Mouse (Mus musculus) ovary, postnatal 36 days (tissue): Measurements from ENCODE around the gene Olfr292.

Experiments used
- DNase-seq: peaks from one replicate; pipeline ENCODE4 v3.0.0; 2022; ENCODE audit warnings: low spot score, mixed read lengths

The Olfr292 gene

DNA sequence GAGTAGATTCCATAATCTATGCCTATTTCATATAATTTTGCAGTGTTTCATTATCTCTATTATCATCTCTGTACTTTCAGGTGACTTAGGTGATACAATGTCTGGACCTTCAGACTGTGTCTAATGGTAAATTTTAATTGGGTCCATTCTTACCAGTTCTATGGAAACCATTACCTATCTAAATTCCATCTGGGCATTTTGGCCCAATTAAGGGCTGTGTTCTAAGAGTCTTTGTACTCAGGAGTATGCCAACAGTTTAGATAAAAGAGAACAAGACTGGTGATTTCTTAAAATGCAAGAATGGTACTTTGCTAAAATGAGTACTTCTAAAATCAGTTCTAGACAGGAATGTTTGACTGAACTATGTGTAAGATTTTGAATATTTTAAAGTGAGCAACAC is at the start of gene Olfr292:
Olfr292 (plus strand) TSS at position 301 of the 400 bp plus-strand sequence.
- no peak for DNase-seq

DNA sequence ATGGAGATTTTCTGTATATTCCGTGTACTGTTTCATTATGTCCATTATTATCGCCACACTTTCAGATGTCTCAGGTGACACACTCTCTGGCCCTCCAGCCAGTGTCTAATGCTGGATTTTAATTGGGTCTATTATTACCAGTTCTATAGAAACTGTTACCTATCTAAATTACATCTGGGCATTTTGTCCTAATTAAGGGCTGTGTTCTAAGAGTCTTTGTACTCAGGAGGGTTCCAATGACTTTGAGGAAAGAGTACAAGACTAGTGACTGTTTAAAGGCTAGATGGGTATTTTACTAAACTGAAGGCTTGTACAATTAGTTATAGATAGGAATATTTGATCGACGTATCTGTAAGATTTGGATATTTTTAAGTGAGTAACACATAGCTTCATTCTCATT is 39.4 kb upstream of the Olfr292 start, which contains the start of gene Olfr293:
Olfr293 (plus strand) TSS at position 301 of the 400 bp plus-strand sequence.
- no peak for DNase-seq

DNA sequence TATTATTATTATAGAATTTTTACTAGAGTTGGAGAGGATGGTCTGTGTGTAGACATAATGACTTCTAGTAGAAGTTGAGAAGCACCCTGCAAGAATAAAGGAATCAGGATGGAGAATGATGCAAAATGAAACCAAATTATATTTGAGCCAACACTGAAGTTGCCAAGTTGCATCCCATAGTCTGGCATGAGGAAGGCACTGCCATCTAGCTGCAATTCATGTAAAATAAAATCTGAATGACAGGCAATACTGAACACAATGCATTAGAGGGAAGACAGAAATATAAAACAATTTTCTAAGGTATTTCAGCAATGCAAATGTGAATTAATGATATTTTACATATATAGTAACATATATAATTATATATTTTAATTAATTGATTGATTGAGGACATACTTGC is 36.9 kb downstream of the Olfr292 start:
- DNase-seq, result no peak
